Mouse (Mus musculus): ENCODE results near the gene Apoa1.
A peak's percentile ranks its signal among the peaks of the same experiment; 100 is the strongest.

Gene Apoa1

DNA sequence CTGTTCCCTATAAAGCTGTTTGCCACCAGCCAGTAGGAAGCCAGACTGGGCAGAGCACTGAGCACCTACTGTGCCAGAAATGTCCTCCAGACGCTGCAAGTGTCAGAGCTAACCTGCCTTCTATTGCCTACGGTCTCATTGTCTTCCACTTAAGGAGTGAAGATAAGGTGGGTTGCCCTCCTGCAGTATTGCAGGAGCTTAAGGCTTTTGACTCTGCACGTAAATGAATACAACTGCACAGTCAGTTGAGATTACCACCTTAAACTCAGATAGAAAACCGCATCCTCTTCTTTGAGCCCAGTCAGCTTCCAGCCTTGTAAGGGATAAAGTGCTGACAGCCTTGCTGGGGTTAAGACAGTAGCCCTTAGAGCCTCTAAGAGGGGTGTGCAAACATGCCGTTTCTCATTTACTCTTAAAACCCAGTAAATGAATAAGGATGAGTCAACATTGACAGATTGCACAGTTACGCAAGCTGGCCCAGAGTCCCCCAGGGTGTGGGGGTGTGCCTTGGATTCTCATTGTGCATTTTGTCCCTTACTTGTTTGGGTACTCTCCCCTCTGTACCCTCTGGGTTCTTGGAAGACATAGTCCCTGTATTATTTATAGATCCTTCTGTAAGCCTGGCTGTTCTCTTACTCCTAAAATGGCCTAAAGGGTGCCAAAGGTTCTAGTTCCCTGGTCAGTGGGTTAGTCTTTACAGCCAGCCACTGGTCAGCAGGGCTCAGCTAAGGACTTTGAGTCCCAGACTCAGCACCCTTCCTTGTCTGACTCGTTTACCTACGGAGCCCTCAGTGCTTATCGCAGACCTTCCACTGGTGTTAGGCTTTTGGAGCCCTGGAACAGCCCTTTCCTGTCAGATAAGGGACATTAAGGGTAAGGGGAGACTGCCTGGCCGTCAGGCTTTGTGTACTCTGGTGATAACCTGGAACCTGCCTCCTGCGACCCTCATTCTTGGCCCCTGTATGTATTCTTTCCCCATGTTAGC, 12.8 kb upstream of the Apoa1 start:
- peak; percentile 63 for DNase-seq

DNA sequence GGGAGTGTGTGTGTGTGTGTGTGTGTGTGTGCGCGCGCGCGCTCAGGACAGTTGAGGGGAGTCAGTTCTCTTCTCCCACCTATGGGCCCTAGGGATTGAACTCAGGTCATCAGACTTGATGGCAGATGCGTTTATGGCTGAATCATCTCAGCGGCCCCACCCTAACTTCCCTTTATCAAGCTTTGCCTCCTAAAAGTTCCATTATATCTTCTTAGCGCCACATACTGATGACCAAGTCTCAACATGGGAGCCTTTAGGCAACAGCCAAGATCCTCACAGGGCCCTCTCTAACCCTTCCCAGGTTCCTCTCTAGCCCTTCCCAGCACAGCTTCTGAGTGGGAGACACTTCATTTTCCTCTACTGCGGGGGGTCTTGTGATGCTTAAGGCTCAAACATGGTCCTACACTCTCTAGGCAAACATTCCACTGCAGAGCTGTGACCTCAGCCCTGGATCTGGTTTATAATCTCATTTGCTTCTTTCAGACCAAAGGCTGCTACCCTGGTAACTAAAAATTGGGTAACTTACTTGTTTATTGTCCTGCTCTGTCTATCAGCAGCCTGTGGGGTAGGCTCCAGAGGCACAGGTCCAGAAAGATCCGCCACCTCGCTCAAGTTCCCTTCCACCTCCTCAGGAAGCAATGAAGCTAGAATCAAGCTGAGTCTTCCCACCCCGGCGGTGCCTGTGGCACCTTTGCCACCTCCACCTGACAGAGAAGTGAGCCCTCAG, 11.5 kb upstream of the Apoa1 start:
- no peak for DNase-seq

DNA sequence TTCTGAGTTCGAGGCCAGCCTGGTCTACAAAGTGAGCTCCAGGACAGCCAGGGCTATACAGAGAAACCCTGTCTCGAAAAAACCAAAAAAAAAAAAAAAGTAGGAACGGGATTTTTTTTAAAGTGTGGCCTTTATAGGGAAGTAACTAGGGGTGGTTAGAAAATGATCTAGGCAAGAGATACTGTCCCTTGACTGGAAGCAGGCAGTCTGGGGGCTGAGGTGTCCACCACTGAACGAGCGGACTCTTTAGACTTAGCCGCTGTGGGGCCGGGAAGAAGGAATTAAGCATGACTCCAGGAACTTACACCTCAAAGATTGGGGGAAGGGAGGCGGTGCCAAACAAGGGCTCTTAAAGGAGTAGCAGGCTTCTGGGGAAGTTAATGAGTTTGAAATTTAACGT, 10.2 kb upstream of the Apoa1 start:
- DNase-seq: no peak

DNA sequence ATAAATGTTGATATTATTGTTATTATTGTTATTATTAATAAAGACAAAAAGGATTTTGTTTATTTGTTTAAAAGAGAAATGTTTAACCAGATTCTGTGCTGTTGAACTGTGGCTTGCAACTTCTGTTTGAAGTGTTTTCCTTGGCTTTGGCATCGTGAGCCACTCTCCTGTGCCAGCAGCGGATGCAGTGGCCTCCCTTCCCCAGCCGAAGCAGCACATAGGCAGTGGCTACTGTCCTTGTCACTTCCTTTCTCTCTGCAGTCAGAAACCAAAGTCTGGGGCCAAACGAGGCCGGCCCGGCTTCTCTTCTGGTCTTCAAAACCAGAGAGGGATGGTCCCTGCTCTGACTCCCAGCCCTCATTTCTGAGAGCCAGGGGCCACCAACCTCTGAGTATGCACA, 5.3 kb upstream of the Apoa1 start:
- DNase-seq: no peak

DNA sequence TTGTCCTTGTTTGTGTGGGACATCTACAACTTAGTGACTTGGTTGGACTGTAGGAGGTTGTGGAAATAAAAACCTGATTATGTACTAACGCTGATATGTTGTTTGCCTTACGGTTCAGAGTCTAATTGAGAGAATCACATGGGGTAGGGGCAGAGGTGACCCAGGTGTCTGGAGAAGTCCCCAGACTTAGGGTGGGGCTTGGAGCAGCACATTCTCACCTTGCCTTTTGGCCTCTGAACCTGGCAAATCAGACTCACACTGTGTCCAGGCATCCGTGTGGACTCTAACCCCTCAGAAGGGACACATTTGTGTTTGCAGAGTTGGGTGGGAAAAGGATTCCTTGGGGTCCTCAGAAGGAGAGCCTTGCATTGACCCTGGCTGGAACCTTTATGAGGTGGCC, 4.3 kb upstream of the Apoa1 start:
- DNase-seq: no peak

DNA sequence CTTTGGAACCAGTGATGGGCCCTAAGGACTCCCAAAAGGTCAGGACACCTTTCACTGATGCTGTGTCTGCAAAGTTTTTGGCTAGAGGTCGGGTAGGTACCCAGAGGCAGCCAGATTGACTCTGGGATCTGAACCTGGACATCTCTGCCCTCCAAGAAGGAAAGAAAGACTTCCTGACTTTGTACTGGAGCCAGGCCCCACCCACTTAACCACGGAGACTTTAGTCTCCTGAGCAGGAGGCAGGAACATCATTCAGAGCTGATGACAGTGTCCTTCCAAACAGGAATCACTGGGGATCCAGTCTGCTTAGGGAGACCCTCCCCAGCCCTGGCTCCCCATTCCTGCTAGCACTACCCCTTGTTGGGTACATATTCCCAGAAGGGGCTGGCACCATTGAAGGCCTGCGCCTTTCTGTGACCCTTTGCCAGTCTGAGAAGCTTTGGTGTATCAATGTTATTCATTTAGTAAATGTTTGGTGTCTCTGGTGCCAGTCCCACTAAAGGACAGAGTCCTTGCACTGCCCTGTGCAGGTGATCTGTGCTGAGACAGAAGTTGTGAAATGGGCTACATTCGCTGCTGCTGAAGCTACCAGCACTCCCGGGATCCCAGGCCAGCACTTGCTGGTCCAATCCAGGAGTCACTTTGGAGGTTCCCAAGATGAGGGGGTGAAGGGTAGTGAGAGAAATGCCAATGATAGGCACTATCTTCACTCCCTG, 3.3 kb upstream of the Apoa1 start:
- no peak for DNase-seq

DNA sequence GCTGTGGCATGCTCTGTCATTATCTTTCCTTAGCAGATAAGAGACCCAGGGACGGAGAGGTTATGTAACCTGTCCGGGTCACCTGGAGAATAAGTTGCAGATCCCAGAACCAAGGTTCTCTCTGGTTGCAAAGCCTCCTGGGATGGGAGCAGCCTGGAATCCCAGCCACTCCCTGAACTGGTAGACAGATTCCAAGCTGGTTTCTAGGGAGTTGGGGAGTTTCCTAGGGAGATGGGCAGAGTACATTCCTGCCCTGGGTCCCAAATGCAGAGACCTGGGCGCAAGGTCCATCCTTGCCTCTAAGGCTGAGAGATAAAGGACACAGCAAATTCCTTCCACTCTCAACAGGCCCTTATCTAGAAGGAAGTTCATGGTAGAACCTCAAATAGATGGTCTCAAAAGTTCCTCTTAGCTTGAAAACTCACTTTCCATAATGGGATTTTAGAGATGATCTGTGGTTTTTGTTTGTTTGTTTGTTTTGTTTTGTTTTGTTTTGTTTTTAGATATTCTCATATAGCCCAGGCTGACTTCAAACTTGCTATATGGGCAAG, 1.2 kb upstream of the Apoa1 start:
- no peak for DNase-seq

DNA sequence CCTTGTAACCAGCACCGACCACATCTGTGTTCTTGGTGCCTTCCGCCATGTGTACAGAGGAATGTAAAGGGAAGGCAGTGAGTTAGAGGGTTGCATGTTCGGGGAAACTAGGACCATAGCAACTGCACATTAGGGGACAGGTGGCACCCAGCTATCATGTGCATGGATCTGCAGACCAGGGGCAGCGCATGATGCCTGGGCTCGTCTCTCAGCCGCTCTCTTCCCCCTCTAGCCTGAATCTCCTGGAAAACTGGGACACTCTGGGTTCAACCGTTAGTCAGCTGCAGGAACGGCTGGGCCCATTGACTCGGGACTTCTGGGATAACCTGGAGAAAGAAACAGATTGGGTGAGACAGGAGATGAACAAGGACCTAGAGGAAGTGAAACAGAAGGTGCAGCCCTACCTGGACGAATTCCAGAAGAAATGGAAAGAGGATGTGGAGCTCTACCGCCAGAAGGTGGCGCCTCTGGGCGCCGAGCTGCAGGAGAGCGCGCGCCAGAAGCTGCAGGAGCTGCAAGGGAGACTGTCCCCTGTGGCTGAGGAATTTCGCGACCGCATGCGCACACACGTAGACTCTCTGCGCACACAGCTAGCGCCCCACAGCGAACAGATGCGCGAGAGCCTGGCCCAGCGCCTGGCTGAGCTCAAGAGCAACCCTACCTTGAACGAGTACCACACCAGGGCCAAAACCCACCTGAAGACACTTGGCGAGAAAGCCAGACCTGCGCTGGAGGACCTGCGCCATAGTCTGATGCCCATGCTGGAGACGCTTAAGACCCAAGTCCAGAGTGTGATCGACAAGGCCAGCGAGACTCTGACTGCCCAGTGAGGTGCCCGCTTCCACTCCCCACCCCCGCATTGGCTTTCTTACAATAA, 1.4 kb downstream of the Apoa1 start:
- peak; percentile 95 for DNase-seq

DNA sequence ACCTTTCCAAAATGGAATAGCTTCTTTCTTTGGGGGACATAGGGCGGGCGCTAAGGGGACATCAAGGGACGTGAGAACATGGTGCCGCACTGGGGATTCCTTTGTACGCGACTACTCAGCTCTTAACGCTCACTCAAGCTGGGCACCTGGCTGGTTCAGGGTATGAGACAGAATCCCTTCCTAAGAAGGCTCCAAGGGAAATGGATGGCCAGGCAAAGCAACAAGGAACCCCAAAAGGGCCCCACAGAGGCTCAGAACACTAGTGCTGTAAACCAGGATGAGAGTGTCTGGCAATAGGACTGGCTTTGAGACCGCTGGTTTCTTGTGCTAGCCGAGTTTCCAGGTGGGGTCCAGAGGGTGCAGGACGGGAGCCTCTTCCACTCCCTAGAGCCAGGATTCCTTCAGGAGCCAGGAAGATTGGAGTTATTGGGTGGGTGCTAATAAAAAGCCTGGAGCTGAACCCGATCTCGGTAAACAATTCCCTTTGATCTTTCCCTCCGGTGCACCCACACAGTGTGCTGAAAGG, 2.1 kb downstream of the Apoa1 start:
- DNase-seq: peak; percentile 52

DNA sequence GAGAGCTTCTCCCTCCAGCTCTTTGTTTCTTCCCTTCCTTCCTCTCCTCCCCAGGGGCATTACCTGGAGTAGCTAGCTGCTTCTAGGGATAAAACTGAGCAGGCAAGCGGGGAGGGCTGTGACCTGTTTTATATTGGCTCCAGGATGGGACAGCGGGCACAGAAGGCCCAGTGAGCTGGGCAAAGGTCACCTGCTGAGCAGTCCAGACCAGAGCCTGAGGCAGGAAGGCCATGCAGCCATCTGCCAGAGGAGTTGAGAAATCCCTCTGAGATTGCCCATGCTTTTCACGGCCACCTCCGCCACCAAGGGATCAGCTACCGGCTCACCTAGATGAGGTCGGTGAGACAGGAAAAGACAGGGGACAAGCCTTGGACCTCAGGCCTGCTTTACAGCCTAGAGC, 6.8 kb downstream of the Apoa1 start:
- DNase-seq: peak; percentile 64

DNA sequence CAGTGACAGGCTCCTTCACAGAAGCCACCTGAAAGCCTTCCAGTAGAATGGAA, 7.0 kb downstream of the Apoa1 start, which contains the start of gene Apoc3:
Apoc3 (minus strand) TSS at position 41 of the 53 bp plus-strand sequence.
- DNase-seq: no peak

DNA sequence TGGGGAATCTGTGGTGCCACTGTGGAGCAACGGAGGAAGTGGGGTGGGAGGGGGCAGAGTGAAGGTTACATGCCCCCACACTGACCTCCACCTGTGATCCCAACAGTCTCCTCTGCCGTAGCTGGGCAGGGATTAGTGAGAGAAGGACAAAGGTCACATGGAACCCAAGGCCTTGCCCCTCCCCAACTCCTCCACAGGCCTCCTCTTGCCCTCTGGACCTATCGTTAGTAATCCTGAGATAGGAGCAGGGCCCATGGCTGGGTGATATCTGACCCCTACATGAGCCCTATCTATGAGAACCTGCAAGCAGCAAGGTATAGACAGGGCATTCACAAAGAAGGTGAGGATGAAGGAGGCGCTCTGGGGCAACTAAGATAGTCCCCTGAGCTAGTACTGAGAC, 7.3 kb downstream of the Apoa1 start:
- DNase-seq: no peak

DNA sequence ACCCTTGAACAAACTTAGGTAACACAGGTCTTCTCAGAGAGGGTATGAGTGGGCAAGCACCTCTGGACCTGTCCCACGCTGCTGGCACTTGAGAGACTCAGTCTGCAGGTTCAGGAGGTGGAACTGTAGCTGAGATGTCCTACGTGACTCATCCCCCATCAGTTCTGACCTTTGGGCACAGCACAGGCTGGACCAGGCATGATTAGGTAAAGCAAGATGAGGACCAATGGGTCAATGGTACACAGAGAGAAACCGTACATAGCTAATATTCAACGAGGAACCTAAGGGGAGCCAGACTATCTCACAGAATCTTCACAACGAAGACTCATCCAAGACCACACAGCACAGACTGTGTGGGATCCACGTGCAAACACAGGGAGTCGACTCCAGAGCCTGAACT, 10.5 kb downstream of the Apoa1 start:
- no peak for DNase-seq

DNA sequence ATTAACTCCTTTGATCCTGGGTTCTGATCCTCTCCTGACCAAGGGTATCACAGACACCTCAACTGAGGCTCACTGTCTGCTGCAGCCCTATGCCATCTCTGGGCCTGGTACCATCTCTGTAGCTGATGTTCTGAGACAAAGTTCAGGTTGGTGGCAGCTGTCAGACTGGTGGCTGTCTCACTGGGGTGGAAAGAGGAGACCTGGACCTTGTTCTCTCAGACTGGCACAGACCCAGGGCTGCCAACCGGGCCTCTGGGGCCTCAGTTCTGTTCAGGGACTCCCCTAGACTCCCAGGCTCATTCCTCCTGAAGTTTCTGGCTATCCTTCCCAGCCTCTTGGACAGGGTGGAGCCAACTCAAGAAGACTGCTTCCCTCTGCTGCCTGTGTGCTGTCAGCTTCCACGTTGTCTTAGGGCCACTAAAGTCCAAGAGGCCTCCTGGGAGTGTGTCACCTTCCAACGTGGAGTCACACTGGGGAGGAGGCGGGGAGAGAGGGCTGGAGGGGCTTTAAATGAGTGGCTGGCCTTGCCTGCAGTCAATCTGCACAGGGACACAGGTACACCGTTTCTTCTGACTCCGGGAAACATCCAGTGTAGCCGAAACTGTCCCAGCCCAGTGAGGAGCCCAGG, 12.3 kb downstream of the Apoa1 start, which contains the start of gene Apoa4:
Apoa4 (plus strand) TSS at position 171 of the 628 bp plus-strand sequence.
- DNase-seq: no peak

DNA sequence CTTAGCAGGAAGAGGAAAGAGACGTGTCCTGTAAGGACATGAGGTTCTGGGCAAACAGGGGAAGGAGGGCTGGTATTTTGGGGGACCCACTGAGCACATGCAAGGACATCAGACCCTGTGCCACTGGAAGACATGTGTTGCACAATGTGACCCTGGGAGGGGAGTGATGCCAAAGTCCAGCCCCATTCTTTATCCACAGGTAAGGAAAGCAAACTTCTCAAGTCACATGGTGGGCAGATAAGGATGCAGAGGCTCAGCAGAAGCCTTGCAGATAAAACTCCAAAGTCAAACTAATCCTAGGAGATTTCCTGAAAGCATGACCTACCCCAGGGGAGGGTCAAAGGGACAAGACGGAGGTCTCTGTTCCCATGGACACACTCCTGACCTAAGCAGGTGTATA, 13.4 kb downstream of the Apoa1 start:
- DNase-seq: no peak

DNA sequence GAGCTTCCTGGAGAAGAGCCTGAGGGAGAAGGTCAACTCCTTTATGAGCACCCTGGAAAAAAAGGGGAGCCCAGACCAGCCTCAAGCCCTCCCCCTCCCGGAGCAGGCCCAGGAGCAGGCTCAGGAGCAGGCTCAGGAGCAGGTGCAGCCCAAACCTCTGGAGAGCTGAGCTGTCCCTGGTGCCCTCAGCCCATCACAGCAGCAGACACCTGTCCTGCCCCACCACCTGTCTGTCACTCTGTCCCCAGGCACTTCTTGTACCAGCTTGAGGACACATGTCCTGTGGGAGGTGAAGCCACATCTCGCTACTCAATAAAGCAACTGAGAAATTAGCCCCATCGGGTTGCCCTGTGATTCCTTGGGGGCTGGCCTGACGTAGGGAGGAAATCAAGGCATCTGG, 14.7 kb downstream of the Apoa1 start:
- DNase-seq: no peak

DNA sequence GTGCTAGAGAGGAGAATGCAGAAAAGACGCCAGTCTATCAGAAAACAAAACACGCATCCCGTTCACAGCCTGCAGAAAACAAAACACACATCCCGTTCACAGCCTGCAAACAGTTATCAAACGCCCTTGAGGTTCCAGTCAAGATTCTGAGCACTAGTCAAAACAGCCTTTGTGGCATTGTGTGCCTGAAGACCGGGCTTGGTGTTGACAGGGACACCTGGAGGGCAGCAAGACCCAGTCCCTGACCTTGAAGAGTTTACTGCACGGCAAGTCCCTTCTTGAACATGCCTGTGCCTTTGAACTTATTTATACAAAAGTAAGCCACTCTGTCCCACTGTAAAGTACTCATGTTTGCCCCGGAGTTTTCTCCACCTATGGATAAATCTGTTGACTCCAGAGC, 15.2 kb downstream of the Apoa1 start:
- DNase-seq: no peak

DNA sequence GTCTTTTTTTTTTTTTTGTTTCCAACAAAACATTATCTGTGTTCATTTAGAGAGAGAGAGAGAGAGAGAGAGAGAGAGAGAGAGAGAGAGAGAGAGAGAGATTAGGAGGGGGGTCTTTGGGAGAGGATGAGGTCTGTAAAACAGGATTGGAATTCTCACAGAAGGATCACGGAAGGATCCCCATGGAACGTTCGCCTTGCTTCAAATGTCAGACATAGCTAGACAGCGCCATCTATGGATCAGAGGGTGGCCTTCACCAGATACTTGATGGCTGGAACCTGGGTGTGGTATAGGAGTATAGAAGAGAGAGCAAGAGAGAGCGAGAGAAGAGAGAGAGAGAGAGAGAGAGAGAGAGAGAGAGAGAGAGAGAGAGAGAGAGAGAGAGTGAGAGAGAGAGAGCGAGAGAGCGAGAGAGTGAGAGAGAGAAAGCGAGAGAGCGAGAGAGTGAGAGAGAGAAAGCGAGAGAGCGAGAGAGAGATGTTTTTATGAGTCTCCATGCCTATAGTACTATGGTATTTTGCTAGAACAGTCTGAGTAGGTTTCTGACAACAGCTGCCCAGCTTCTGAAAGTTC, 18.5 kb downstream of the Apoa1 start:
- DNase-seq: peak; percentile 65

DNA sequence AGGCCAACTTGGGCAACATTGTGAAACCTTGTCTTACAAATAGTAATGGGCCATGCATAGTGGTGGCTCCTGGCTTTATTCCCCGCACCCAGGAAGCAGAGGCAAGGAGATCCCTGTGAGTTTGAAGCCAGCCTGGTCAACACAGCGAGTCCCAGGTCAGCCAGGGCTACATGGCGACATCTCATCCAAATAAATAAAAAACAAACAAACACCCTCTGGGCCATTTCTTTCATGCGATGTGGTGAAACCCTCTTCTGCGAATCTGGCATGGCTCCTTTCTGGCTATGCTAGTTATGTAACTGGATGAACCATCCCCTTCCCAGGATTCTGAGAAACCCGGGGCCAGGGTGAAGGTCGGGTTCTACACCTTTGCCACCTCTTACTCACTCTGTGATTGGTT, 27.8 kb downstream of the Apoa1 start:
- DNase-seq: no peak

DNA sequence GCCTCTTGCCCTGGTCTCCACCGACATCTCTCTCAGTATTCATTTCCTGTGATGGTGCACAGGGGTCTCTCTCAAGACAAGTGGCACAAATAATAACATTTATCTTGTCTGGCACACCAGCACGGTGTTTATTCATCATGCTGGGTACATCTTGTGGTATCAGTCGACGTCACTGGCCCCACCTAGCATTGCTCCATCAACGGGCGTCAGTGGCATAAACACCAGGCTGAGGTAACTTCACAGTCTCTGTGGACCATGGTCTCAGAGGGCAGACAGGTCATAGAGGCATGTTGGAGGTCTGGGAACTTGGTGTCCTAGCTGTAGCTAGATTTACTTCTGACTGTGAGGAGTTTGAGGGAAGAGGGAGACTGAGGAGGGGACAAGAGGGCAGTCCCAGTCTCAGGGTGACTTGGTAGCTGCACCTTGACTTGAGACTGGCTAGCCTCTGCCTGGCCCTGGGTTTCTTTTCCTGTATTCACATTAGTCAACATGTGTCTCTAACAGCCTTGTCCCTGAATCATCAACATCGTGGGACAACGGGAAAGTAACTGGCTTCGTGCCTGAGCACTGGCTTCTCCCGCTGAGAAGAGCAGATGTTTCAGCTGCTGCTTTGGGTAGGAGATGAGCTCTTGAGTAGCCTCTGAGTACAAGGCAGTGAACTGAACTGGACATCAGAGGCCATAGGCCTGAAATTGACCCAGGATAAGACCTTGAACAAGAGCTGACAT, 28.4 kb downstream of the Apoa1 start:
- DNase-seq: no peak

DNA sequence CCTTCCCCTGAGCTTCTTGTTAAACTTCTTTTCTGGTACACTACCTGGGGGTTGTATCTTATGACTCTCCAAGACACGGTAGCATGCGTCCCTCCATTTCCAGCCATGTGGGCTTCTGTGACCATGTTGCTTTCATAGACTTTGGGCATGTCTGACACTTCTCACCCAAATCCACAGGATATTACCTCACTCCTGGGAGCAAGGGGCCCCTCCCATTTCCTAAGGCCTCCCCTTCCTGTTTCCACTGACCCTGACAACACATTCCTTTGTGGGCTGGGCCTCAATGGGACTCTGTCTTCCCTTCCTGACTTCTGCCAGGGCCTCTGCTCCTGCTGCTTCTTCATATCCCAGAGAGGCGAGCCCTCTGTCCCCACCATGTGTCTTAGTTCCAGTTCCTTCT, 29.2 kb downstream of the Apoa1 start:
- no peak for DNase-seq

All from cerebellum, adult 9-11 months (tissue).